Mouse (Mus musculus) heart, embryonic 15.5 days (tissue): ENCODE measurements around the gene Fbxw9. TPM values are rescaled to one million over a fixed set of nuclear protein-coding genes. Genes with fewer than 3 reads are reported as not detected.

ENCODE experiments used
- ATAC-seq: fragments of 200-750 bp; cut with Nextera tagmentation; replicated peaks from 2 replicates; pipeline ENCODE4 v1.8.0; 2017; ENCODE audit warnings: low read depth, moderate TSS enrichment; ENCODE audit not compliant: insufficient number of reproducible peaks, insufficient read depth, low FRiP score
- H3K27ac ChIP-seq: fragments of 300-500 bp; sonication (generic); 2 replicates; pipeline ENCODE4 v1.5.1; 2015; ENCODE audit warnings: mild to moderate bottlenecking, inconsistent platforms
- H3K27me3 ChIP-seq: fragments of 300-500 bp; sonication (generic); 2 replicates; pipeline ENCODE4 v1.6.1; 2015; ENCODE audit warnings: inconsistent platforms
- H3K36me3 ChIP-seq: fragments of 300-500 bp; sonication (generic); 2 replicates; pipeline ENCODE4 v1.6.1; 2015; ENCODE audit warnings: mild to moderate bottlenecking, inconsistent platforms
- H3K4me1 ChIP-seq: fragments of 300-500 bp; sonication (generic); replicated peaks from 2 replicates; pipeline ENCODE4 v1.6.1; 2015; ENCODE audit warnings: inconsistent platforms
- H3K4me2 ChIP-seq: fragments of 300-500 bp; sonication (generic); 2 replicates; pipeline ENCODE4 v1.6.1; 2015; ENCODE audit warnings: inconsistent platforms, mild to moderate bottlenecking, moderate library complexity
- H3K4me3 ChIP-seq: fragments of 300-500 bp; sonication (generic); 2 replicates; pipeline ENCODE4 v1.5.1; 2015; ENCODE audit warnings: mild to moderate bottlenecking, inconsistent platforms
- H3K9ac ChIP-seq: fragments of 300-500 bp; sonication (generic); 2 replicates; pipeline ENCODE4 v1.6.1; 2015; ENCODE audit warnings: mild to moderate bottlenecking, inconsistent platforms
- H3K9me3 ChIP-seq: fragments of 300-500 bp; sonication (generic); replicated peaks from 2 replicates; pipeline ENCODE4 v1.6.1; 2016; ENCODE audit warnings: inconsistent platforms
- WGBS: fragments of 180-500 bp; shearing (Covaris S2); methylation state at CpG from one replicate; pipeline ENCODE4 v1.1.7; 2015; ENCODE audit warnings: mixed read lengths; 5-methylcytosine and 5-hydroxymethylcytosine counted together
- polyA plus RNA-seq: library from polyadenylated mRNA; unstranded; fragments of >200 nt; fragmentation: Nextera tagmentation; extraction: Ambion mirVana; gene quantifications from 2 replicates; pipeline ENCODE4 v1.2.1, GENCODE M21; 2015

Gene Fbxw9
- polyA plus RNA-seq, 1 experiment from 2014 or later = 15.4 TPM

DNA sequence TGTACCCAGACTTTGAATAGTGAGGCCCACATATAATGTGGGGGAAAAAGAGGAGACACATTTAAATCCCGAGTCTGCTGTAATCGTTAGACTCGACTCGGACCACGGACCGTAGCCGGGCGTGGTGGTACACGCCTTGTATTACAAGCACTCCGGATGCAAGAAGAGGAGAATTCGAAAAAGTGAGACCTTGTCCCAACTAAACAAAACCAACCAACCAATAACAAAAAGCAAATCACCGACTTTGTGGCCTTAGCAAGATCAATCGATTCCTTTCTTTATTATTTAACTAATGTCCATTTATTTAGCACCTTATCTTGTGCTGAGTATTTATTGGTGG lies 32.4 kb upstream of the Fbxw9 start:
- H3K4me3 ChIP-seq = peak overlapping the region; percentile 77
- no peaks in the 10 kb centered on the region for H3K9me3 ChIP-seq
- no peaks in the 10 kb centered on the region for H3K27me3 ChIP-seq
- under 1% methylated on average over 13 of the region's 13 CpGs for WGBS
- peak overlapping the region; percentile 95 for H3K9ac ChIP-seq
- H3K27ac ChIP-seq = peak overlapping the region; percentile 89
- peak overlapping the region; percentile 87 for H3K4me2 ChIP-seq
- peaks cover 41% of the 10 kb centered on the region for H3K4me1 ChIP-seq
- no peak for ATAC-seq
- peaks cover 44% of the 10 kb centered on the region for H3K36me3 ChIP-seq

DNA sequence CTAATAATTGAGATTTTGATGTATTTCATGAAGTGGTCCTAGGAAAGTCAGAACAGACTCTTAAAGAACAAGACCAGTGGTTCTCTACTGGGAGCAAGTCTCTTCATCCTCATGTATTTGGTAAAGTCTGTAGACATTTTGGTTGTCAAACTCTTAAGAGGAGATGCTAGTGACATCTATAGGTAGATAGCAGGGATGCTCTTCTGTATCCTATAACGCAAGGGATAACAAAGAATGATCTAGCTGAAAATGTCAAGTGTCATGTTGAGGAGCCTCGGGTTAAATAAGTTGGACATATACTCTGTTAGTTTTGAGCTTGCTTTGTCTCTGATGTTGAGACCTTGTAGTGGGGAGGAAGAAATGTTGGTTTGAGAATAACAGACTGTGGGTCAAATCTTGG lies 31.9 kb upstream of the Fbxw9 start:
- Histone ChIP-seq H3K36me3 (peaks cover 46% of the 10 kb centered on the region), H3K4me3 (peak overlapping the region; percentile 77), H3K4me2 (peak overlapping the region; percentile 87), H3K9me3 (no peaks in the 10 kb centered on the region), H3K9ac (peak overlapping the region; percentile 95), H3K27me3 (no peaks in the 10 kb centered on the region), H3K27ac (no peak overlapping the region), H3K4me1 (peaks cover 41% of the 10 kb centered on the region)
- 20% methylated on average over 2 of the region's 2 CpGs for WGBS
- ATAC-seq = no peak

DNA sequence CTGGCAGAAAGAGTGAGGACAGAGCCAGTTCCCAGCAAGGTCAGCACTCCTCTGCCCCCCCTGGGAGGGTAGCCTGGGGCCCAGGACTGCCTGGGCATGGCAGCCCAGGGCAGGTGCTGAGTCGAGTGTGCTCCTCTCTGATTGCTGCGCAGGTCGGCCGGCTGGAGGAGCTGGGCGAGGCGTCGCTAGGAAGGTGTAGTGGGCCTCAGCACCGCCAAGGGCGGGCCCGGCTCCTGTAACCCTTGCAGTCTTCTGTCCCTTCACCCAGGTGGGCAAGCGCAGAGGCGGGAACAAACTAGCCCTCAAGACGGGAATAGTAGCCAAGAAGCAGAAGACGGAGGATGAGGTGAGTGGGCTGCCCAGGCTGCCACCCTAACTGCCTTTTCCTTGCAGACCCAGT lies 30.6 kb upstream of the Fbxw9 start:
- WGBS = 87% methylated on average over 14 of the region's 14 CpGs
- H3K9ac ChIP-seq = no peak overlapping the region
- H3K36me3 ChIP-seq = peaks cover 37% of the 10 kb centered on the region
- no peaks in the 10 kb centered on the region for H3K27me3 ChIP-seq
- H3K4me2 ChIP-seq = peak overlapping the region; percentile 87; the same call in 1 of the 2 replicates
- H3K9me3 ChIP-seq = no peaks in the 10 kb centered on the region
- peak overlapping the region; percentile 77; the same call in 1 of the 2 replicates for H3K4me3 ChIP-seq
- H3K4me1 ChIP-seq = peaks cover 37% of the 10 kb centered on the region
- H3K27ac ChIP-seq = no peak overlapping the region
- ATAC-seq = no peak

DNA sequence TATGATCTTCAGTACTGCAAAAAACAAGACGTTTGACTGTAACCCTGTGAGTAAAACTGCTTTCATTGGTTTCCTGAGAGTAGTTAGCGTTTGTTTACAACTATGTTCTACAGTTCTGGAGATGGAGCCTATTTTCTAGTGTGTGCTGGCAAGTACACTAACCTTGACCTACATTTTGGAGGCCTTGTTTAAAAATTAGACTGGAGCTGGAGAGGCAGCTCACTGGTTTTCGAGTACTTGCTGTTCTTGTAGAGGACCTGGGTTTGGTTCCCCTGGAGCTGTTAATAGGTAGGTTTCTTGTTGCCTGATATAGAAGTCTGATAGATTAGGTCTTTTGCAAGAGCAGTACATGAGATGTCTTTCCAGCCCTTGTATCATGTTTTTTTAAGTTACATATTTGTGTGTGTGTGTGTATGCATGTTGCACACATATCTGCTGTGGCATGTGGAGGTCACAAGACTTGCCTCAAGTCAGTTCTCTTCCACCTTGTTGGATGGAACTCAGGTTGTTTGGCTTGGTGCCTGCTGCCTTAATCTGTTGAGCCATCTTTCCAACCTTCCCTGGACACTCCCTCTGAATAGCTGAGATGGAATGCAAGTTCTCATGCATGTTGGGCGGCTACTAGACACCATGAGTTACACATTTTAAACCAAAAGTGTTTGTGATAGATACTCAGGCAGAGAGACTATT lies 27.1 kb upstream of the Fbxw9 start:
- WGBS = 79% methylated on average over 4 of the region's 4 CpGs
- Histone ChIP-seq H3K9ac (no peak overlapping the region), H3K36me3 (peaks cover 37% of the 10 kb centered on the region)

DNA sequence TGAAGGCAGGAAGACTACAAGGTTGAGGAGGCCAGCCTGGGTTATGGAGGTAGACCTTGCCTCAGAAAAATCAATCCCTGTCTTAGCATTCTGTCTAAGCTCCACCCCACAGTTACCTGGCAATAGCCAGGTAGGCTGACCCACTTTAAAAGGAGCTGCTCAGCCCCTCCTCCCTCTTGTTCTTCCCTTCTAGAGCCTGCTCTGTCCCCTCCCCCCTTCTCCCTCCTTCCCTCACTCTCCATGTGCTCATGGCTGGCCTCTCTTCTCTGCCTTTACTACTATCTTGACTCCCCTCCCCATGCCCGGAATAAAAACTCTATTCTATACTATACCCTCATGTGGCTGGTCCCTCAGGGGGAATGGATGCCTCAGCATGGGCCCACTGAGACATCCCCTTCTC lies 26.0 kb upstream of the Fbxw9 start:
- H3K27ac ChIP-seq = no peak overlapping the region
- no peak for ATAC-seq
- H3K9ac ChIP-seq = no peak overlapping the region
- H3K9me3 ChIP-seq = no peaks in the 10 kb centered on the region
- peaks cover 29% of the 10 kb centered on the region for H3K4me1 ChIP-seq
- no peak overlapping the region for H3K4me3 ChIP-seq
- H3K4me2 ChIP-seq = no peak overlapping the region
- peaks cover 37% of the 10 kb centered on the region for H3K36me3 ChIP-seq
- 67% methylated on average over 1 of the region's 1 CpGs for WGBS
- H3K27me3 ChIP-seq = no peaks in the 10 kb centered on the region

More for the DNA sequence above, 27.1 kb upstream of the Fbxw9 start:
- no peaks in the 10 kb centered on the region for H3K27me3 ChIP-seq
- H3K4me1 ChIP-seq = peaks cover 32% of the 10 kb centered on the region
- H3K4me3 ChIP-seq = no peak overlapping the region
- no peak overlapping the region for H3K27ac ChIP-seq
- no peak overlapping the region for H3K4me2 ChIP-seq
- no peak for ATAC-seq
- H3K9me3 ChIP-seq = no peaks in the 10 kb centered on the region

DNA sequence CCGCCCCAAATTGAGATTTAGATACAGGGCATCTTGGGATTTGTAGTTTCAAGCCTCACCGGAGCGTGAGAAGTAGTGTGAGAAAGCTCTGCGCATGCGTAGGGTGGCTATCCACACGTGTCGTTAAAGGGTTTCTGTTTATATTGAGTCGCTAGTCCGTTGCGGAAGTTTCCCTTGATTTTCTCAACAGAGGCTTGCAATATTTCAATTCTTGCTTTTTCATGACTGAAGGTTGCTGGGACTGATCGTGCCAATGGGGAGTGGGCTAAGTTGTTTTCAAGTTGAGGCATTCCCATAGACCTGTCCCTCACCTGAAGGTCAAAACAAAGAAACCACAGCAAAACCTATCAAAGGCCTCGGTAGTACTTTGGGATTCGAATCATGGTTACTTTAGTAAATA lies 25.1 kb upstream of the Fbxw9 start:
- H3K4me1 ChIP-seq = peaks cover 29% of the 10 kb centered on the region
- no peaks in the 10 kb centered on the region for H3K27me3 ChIP-seq
- H3K4me2 ChIP-seq = peak overlapping the region; percentile 84
- no peaks in the 10 kb centered on the region for H3K9me3 ChIP-seq
- WGBS = 3% methylated on average over 13 of the region's 13 CpGs
- H3K4me3 ChIP-seq = peak overlapping the region; percentile 91
- H3K36me3 ChIP-seq = peaks cover 32% of the 10 kb centered on the region
- ATAC-seq = no peak
- H3K9ac ChIP-seq = peak overlapping the region; percentile 75
- peak overlapping the region; percentile 100; the same call in 1 of the 2 replicates for H3K27ac ChIP-seq

DNA sequence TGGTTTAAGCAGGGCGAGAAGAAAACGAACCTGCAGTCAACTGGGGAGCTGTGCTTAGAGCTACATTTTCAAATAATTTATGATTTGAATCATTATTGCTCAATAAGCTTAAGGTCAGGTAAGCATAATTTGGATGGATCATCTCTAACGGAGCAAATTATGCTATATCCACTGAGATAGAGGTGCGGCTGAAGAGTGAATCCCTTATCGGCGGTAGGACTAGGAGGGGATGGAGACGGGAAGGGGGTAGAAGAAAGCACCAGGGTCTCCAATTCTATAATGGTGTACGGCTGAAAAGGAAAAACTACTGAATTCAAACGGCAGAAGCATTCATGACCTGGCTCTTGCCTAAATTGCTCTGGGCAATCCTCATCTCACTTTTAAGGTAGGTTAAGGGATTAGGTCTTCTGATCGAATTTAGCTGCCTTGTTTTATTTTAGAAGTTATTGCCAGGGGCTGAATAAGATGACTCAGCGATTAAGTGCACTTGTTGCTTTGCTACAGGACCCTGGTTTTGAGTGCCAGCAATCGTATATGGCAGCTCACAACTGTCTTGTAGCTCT lies 24.6 kb upstream of the Fbxw9 start:
- Histone ChIP-seq H3K36me3 (peaks cover 28% of the 10 kb centered on the region), H3K4me1 (peaks cover 31% of the 10 kb centered on the region), H3K9ac (peak overlapping the region; percentile 75), H3K9me3 (no peaks in the 10 kb centered on the region), H3K4me2 (peak overlapping the region; percentile 84), H3K27me3 (no peaks in the 10 kb centered on the region), H3K27ac (peak overlapping the region; percentile 100), H3K4me3 (peak overlapping the region; percentile 91)
- ATAC-seq = no peak
- 6% methylated on average over 12 of the region's 12 CpGs for WGBS

DNA sequence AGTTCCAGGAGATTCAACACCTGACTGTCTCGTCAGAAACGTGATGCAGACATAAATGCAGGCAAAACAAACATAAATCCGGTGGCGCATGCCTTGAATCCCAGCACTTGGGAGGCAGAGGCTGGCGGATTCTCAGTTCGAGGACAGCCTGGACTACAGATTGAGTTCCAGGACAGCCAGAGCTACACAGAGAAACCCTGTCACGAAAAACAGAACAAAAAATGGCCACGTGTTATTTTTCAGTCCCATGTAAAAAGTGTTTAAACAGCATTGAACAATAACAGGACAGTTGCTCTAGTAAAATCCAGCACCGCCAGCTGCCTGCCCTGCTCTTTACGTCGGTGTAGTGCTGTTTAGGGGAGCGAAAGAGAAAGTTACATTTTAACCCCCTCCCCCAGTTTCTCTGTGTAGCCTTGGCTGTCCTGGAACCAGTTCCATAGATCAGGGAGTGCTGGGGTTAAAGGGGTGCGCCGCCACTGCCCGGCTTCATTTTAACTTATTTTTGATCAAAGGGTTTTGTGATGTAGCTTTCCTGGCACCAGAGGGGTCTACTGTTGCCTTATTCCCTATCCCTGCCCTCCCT lies 24.0 kb upstream of the Fbxw9 start:
- no peaks in the 10 kb centered on the region for H3K27me3 ChIP-seq
- peak overlapping the region; percentile 100 for H3K27ac ChIP-seq
- peaks cover 29% of the 10 kb centered on the region for H3K36me3 ChIP-seq
- H3K4me1 ChIP-seq = peaks cover 31% of the 10 kb centered on the region
- H3K9ac ChIP-seq = peak overlapping the region; percentile 75
- no peak for ATAC-seq
- WGBS = under 1% methylated on average over 15 of the region's 15 CpGs
- peak overlapping the region; percentile 84 for H3K4me2 ChIP-seq
- no peaks in the 10 kb centered on the region for H3K9me3 ChIP-seq
- H3K4me3 ChIP-seq = peak overlapping the region; percentile 91

DNA sequence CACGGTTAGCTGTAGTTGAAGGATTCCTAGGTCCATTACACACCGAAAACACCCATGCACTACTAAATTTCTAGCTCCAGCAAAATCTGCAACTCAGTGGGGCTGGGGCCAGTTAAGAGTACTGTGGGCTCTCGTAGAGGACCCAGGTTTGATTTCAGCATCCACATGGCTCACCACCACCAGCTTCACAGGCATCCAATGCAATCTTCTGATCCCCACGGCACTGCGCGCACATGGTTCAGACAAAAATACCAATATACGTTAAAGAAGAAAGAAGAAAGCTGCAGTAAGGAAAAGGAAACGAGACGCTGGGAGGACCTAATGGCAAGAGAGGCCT lies 23.5 kb upstream of the Fbxw9 start:
- Histone ChIP-seq H3K9me3 (no peaks in the 10 kb centered on the region), H3K4me3 (peak overlapping the region; percentile 91), H3K9ac (peak overlapping the region; percentile 75), H3K36me3 (peaks cover 30% of the 10 kb centered on the region), H3K4me1 (peaks cover 31% of the 10 kb centered on the region), H3K4me2 (peak overlapping the region; percentile 84), H3K27me3 (no peaks in the 10 kb centered on the region), H3K27ac (peak overlapping the region; percentile 100)
- peak; percentile 11 for ATAC-seq
- 0% methylated on average over 9 of the region's 9 CpGs for WGBS

DNA sequence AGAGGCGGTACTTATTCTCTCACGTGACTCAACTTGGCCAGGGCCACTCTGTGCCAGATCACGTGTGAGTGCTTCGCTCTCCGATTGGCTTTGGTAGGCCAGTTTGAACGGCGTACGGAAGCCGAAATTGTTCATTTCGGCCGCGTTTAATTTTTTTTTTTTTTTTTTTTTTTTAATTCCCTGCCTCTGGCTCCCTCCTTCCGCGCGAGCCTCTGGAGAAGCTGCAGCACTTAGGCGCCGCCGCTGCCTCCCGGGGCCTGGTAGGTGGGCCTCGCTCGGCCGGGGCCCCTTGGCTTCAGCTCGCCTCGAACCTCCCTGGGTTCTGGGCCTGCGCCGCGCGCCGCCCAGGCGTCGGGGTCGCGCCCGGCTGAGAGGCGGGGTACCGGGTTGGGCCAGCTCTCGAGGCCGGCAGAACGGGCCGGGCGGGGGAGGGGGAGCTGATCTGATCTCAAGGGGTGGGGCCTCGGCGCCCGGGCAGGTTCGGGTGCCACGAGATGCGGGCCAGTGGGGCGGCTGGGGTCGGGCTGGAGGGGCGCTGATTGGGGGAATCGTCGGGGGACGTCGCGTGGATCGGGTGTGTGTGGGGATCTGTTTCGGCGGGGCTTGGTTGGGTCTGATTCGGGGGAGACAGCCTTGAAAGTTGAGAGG lies 23.0 kb upstream of the Fbxw9 start, which contains the start of gene Tnpo2:
Gene Tnpo2 (plus strand): TSS at position 198 of the 648 bp plus-strand sequence.
- WGBS = under 1% methylated on average over 59 of the region's 59 CpGs

DNA sequence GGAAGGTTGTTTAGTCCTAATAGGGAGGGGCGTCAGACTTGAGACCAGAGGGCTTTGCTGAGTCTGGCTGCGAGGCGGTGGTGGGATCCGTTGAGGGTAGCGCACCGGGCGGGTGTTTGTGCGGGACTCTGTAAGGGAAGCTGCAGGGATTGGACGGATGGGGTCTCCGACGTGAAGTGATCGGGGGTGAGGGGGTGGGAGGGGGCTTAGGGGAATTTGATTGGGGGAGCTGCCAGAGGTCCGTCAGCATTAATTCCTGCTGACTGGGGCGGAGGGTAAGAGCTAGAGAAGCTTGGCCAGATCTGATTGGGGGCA lies 22.5 kb upstream of the Fbxw9 start:
- Histone ChIP-seq H3K36me3 (peaks cover 27% of the 10 kb centered on the region), H3K27me3 (no peaks in the 10 kb centered on the region), H3K9ac (peak overlapping the region; percentile 95), H3K4me3 (peak overlapping the region; percentile 91), H3K27ac (peak overlapping the region; percentile 100), H3K4me2 (peak overlapping the region; percentile 84), H3K4me1 (peaks cover 31% of the 10 kb centered on the region), H3K9me3 (no peaks in the 10 kb centered on the region)
- ATAC-seq = peak; percentile 23
- under 1% methylated on average over 14 of the region's 14 CpGs for WGBS

More for the DNA sequence above, 23.0 kb upstream of the Fbxw9 start, which contains the start of gene Tnpo2:
- Histone ChIP-seq H3K4me1 (peaks cover 31% of the 10 kb centered on the region), H3K9ac (peak within 1 kb of the TSS; percentile 95), H3K9me3 (no peaks in the 10 kb centered on the region), H3K36me3 (peaks cover 30% of the 10 kb centered on the region), H3K27me3 (no peaks in the 10 kb centered on the region), H3K4me2 (peak within 1 kb of the TSS; percentile 84), H3K4me3 (peak within 1 kb of the TSS; percentile 91), H3K27ac (peak within 1 kb of the TSS; percentile 100)
- peak; percentile 90 for ATAC-seq
